ENCODE assay signal across 8 mouse cellular contexts in the genomic region with DNA sequence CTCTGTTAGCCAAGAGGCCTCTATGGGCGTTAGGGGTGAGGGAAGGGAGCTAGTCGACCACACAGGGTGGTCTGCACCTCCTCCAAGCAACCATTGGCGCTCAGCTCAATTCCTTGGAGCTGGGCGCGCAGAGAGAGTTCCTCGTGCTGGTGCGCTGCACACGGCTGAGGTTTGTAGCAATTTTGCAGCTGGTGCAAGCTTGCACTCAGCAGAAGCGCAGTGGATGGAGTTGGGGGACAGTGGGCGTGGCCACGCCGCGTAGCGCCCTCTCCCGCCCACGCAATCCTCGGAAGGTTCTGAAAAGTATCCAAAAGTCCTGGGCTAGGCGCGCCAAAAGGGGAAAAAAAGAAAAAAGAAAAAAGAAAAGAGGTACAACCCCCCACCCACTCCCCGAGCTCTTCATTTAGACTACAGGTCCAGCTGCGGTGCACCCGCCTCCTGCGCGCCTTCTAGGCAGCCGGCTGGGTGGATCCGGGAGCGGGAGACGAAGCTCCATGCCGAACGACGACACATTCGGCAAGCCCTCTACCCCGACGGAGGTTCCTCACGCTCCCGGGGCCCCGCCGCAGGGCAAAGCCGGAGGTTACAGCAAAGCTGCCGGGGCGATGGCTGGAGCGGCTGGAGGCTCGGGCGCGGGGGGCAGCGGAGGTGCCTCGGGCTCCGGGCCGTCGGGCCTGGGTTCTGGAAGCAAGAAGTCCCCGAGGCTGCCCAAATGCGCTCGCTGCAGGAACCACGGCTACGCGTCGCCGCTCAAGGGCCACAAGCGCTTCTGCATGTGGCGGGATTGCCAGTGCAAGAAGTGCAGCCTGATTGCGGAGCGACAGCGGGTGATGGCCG. TPM values are rescaled to one million over a fixed set of nuclear protein-coding genes. Genes with fewer than 3 reads are reported as not detected.
DNase-seq lines count a peak whose midpoint lies in the region; ATAC-seq lines count a peak whose summit lies in the region.

A gene (plus strand): TSS at position 259 of the 837 bp plus-strand sequence.

- peak; percentile 47; the same call in 1 of the 2 replicates for ATAC-seq in limb, embryonic 12.5 days (ENCODE audit: insufficient number of reproducible peaks, insufficient read depth, low FRiP score, low TSS enrichment, low read depth)
- ATAC-seq in cerebellum, adult (ENCODE audit: insufficient number of reproducible peaks, low FRiP score, low TSS enrichment), result no peak

- H3K9me3 ChIP-seq in limb, embryonic 12.5 days, result peaks cover 7% of the 10 kb centered on the region

- 2% methylated on average over 64 of the region's 64 CpGs for WGBS in limb, embryonic 12.5 days

- peak within 1 kb of the TSS; percentile 38 for H3K4me3 ChIP-seq in limb, embryonic 12.5 days (replicated peaks)

- DNase-seq in adrenal gland, adult 2 months, result peak; percentile 8
- DNase-seq in adrenal gland, postnatal 25 days, result no peak
- DNase-seq in thymus, postnatal 14 days, result peak; percentile 8
- DNase-seq in thymus, postnatal 10 days (ENCODE audit: low spot score in 2 of 2), result no peak
- DNase-seq in retina, embryonic 14.5 days (ENCODE audit: low spot score), result peak; percentile 34
- no peak for DNase-seq in cerebellum, adult 8-10 months

- H3K27me3 ChIP-seq in limb, embryonic 12.5 days, result peaks cover 82% of the 10 kb centered on the region

- H3K9ac ChIP-seq in limb, embryonic 12.5 days (replicated peaks), result no peak within 1 kb of the TSS

- H3K4me2 ChIP-seq in limb, embryonic 12.5 days, result peak within 1 kb of the TSS; percentile 59

- no peaks in the 10 kb centered on the region for H3K36me3 ChIP-seq in limb, embryonic 12.5 days

- H3K27ac ChIP-seq in limb, embryonic 12.5 days, result no peak within 1 kb of the TSS

- peaks cover 18% of the 10 kb centered on the region for H3K4me1 ChIP-seq in limb, embryonic 12.5 days (replicated peaks)

RNA-seq across cellular contexts. Expression of the gene that starts here (rescaled TPM):
- total RNA-seq in adrenal gland, adult 2 months (2021), result not detected
- not detected in 2 replicates for polyA plus RNA-seq in adrenal gland, adult 2 months (2012; rRNA removed)
- not detected in 2 replicates for total RNA-seq in adrenal gland, postnatal 25 days (2021)
- polyA plus RNA-seq in limb, embryonic 12.5 days (2016; fragmentation: Nextera tagmentation; extraction: Ambion mirVana), result 0.14 and 0.16 TPM in 2 replicates

Comparison
In these comparisons a context has a peak if more than half of its experiments do, and no peak if none do; other contexts are left out.
1. DNase-seq: peak in thymus, postnatal 14 days (single experiment) and retina, embryonic 14.5 days (single experiment); none in adrenal gland, postnatal 25 days (single experiment), thymus, postnatal 10 days (0 of 2) and cerebellum, adult 8-10 months (single experiment).
2. Peak in DNase-seq in adrenal gland, adult 2 months; RNA of the gene not detected or under 1 TPM.
3. Peak in ATAC-seq, H3K4me3 ChIP-seq and H3K4me2 ChIP-seq in limb, embryonic 12.5 days; RNA of the gene not detected or under 1 TPM.